Mouse (Mus musculus) midbrain, embryonic 13.5 days (tissue): ENCODE measurements around the gene Gcnt7. TPM values are rescaled to one million over a fixed set of nuclear protein-coding genes. Genes with fewer than 3 reads are reported as not detected.

ENCODE experiments used
- ATAC-seq: fragments of 200-750 bp; cut with Nextera tagmentation; 2 replicates; pipeline ENCODE4 v1.8.0; 2017; ENCODE audit warnings: mild to moderate bottlenecking, moderate TSS enrichment, moderate library complexity
- H3K27ac ChIP-seq: fragments of 300-500 bp; sonication (generic); 2 replicates; pipeline ENCODE4 v1.5.1; 2015; ENCODE audit warnings: inconsistent platforms, mild to moderate bottlenecking, moderate library complexity
- H3K27me3 ChIP-seq: fragments of 300-500 bp; sonication (generic); 2 replicates; pipeline ENCODE4 v1.6.1; 2015; ENCODE audit warnings: mild to moderate bottlenecking, inconsistent platforms
- H3K36me3 ChIP-seq: fragments of 300-500 bp; sonication (generic); 2 replicates; pipeline ENCODE4 v1.6.1; 2015; ENCODE audit warnings: mild to moderate bottlenecking, inconsistent platforms
- H3K4me1 ChIP-seq: fragments of 300-500 bp; sonication (generic); replicated peaks from 2 replicates; pipeline ENCODE4 v1.6.1; 2015; ENCODE audit warnings: inconsistent platforms
- H3K4me2 ChIP-seq: fragments of 300-500 bp; sonication (generic); replicated peaks from 2 replicates; pipeline ENCODE4 v1.6.1; 2015; ENCODE audit warnings: moderate library complexity, mild to moderate bottlenecking, inconsistent platforms
- H3K4me3 ChIP-seq: fragments of 300-500 bp; sonication (generic); replicated peaks from 2 replicates; pipeline ENCODE4 v1.5.1; 2015; ENCODE audit warnings: mild to moderate bottlenecking, inconsistent platforms
- H3K9ac ChIP-seq: fragments of 300-500 bp; sonication (generic); replicated peaks from 2 replicates; pipeline ENCODE4 v1.6.1; 2015; ENCODE audit warnings: mild to moderate bottlenecking, inconsistent platforms
- H3K9me3 ChIP-seq: fragments of 300-500 bp; sonication (generic); 2 replicates; pipeline ENCODE4 v1.6.1; 2016; ENCODE audit warnings: mild to moderate bottlenecking, inconsistent platforms
- WGBS: fragments of 180-500 bp; shearing (Covaris S2); methylation state at CpG from one replicate; pipeline ENCODE4 v1.1.7; 2015; 5-methylcytosine and 5-hydroxymethylcytosine counted together
- polyA plus RNA-seq: library from polyadenylated mRNA; unstranded; fragments of >200 nt; fragmentation: Nextera tagmentation; extraction: Ambion mirVana; gene quantifications from 2 replicates; pipeline ENCODE4 v1.2.1, GENCODE M21; 2015

Gcnt7 gene
- polyA plus RNA-seq, 1 experiment from 2014 or later: 2.3 TPM

DNA sequence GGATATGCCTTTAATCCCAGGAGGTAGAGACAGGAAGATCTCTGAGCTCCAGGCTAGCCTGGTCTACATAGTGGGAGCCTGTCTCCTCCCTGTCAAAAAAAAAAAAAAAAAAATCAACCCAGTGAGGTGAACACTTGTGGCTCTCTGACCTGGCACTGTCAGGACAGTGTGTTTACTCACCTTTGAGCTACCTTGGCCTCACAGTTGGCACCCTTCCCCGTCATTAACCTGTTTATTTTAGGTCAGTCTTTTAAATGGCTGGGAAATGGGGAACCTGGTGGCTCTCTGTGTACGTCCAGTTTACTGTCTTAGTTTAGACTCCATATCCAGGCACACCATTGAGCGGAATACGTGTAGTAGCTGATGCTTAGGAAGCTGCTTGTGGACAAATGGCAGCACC, 6.4 kb downstream of the Gcnt7 start:
- Histone ChIP-seq H3K9ac (no peak overlapping the region), H3K27me3 (no peaks in the 10 kb centered on the region), H3K4me3 (no peak overlapping the region), H3K27ac (no peak overlapping the region), H3K9me3 (no peaks in the 10 kb centered on the region), H3K36me3 (peaks cover 91% of the 10 kb centered on the region), H3K4me1 (no peaks in the 10 kb centered on the region), H3K4me2 (no peak overlapping the region)
- ATAC-seq: no peak
- WGBS: 99% methylated on average over 4 of the region's 4 CpGs

- ATAC-seq: no peak
- Histone ChIP-seq H3K4me3 (no peak overlapping the region), H3K4me1 (no peaks in the 10 kb centered on the region), H3K9ac (no peak overlapping the region), H3K36me3 (peaks cover 91% of the 10 kb centered on the region), H3K27ac (no peak overlapping the region), H3K27me3 (no peaks in the 10 kb centered on the region), H3K4me2 (no peak overlapping the region), H3K9me3 (no peaks in the 10 kb centered on the region)
- 100% methylated on average over 6 of the region's 6 CpGs for WGBS
These were observed 7.8 kb downstream of the Gcnt7 start for GRCm38 (mm10) chr2:172450640-172451039.

DNA sequence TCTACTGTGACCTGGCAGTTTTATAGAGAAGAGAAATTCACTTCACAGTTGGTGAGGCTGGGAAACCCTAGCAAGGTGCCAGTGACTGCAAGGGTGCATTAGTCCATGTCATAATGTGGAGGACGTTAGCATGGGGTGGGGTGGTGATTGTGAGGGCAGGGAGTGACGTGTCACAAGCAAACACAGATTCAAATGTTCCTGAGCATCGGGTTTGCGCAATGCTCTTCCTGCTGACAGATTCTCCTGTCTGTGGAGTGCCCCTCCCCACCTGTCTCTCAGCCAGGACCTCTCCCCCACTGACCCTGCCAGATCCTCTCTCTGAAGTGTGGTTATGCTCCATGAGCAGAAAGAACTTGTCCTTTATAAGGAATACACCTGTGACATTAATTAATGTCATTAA, 10.1 kb downstream of the Gcnt7 start:
- no peaks in the 10 kb centered on the region for H3K9me3 ChIP-seq
- H3K36me3 ChIP-seq: peaks cover 91% of the 10 kb centered on the region
- no peak overlapping the region for H3K4me2 ChIP-seq
- H3K9ac ChIP-seq: no peak overlapping the region
- H3K4me1 ChIP-seq: no peaks in the 10 kb centered on the region
- H3K4me3 ChIP-seq: no peak overlapping the region
- H3K27me3 ChIP-seq: no peaks in the 10 kb centered on the region
- ATAC-seq: no peak
- WGBS: 90% methylated on average over 4 of the region's 4 CpGs
- H3K27ac ChIP-seq: no peak overlapping the region

GRCm38 (mm10) chr2:172447317-172447716, 11.1 kb downstream of the Gcnt7 start:
- no peak overlapping the region for H3K27ac ChIP-seq
- 93% methylated on average over 6 of the region's 6 CpGs for WGBS
- H3K36me3 ChIP-seq: peaks cover 81% of the 10 kb centered on the region
- no peak overlapping the region for H3K4me3 ChIP-seq
- H3K9me3 ChIP-seq: no peaks in the 10 kb centered on the region
- no peak overlapping the region for H3K4me2 ChIP-seq
- ATAC-seq: no peak
- peaks cover 3% of the 10 kb centered on the region; the same call in 1 of the 2 replicates for H3K4me1 ChIP-seq
- H3K9ac ChIP-seq: no peak overlapping the region
- no peaks in the 10 kb centered on the region for H3K27me3 ChIP-seq

DNA sequence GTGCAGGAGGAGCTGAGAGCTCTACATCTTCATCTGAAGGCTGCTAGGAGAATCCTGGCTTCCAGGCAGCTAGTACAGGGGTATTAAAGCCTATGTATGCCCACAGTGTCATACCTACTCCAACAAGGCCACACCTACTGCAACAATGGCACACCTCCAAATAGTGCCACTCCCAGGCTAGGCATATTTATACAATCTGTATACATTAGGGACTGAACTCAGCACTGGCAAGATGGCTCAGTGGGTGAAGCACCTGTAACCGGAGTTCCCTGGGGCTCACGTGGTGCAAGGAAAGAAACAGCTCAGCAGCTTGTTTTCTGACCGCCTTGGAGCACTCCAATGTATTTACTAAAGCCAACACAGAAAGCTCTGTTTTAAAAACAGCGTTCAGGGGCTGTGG, 12.8 kb downstream of the Gcnt7 start:
- peaks cover 64% of the 10 kb centered on the region for H3K36me3 ChIP-seq
- no peaks in the 10 kb centered on the region for H3K27me3 ChIP-seq
- H3K27ac ChIP-seq: no peak overlapping the region
- no peak overlapping the region for H3K9ac ChIP-seq
- 93% methylated on average over 4 of the region's 4 CpGs for WGBS
- no peak overlapping the region for H3K4me3 ChIP-seq
- ATAC-seq: no peak
- H3K9me3 ChIP-seq: no peaks in the 10 kb centered on the region
- H3K4me2 ChIP-seq: no peak overlapping the region
- H3K4me1 ChIP-seq: peaks cover 19% of the 10 kb centered on the region

GRCm38 (mm10) chr2:172441176-172441575, 17.2 kb downstream of the Gcnt7 start:
- H3K9ac ChIP-seq: peak overlapping the region; percentile 79
- no peaks in the 10 kb centered on the region for H3K9me3 ChIP-seq
- H3K4me2 ChIP-seq: peak overlapping the region; percentile 97
- no peaks in the 10 kb centered on the region for H3K27me3 ChIP-seq
- 33% methylated on average over 6 of the region's 6 CpGs for WGBS
- H3K27ac ChIP-seq: no peak overlapping the region
- peak overlapping the region; percentile 90 for H3K4me3 ChIP-seq
- H3K4me1 ChIP-seq: peaks cover 25% of the 10 kb centered on the region
- peaks cover 19% of the 10 kb centered on the region for H3K36me3 ChIP-seq
- ATAC-seq: no peak

GRCm38 (mm10) chr2:172440640-172441005, 17.8 kb downstream of the Gcnt7 start:
- H3K27ac ChIP-seq: no peak overlapping the region
- no peaks in the 10 kb centered on the region for H3K9me3 ChIP-seq
- H3K4me3 ChIP-seq: peak overlapping the region; percentile 90
- H3K36me3 ChIP-seq: peaks cover 14% of the 10 kb centered on the region
- peak overlapping the region; percentile 97 for H3K4me2 ChIP-seq
- peaks cover 25% of the 10 kb centered on the region for H3K4me1 ChIP-seq
- H3K27me3 ChIP-seq: no peaks in the 10 kb centered on the region
- peak; percentile 81 for ATAC-seq
- peak overlapping the region; percentile 79 for H3K9ac ChIP-seq
- under 1% methylated on average over 21 of the region's 21 CpGs for whole genome bisulfite sequencing

GRCm38 (mm10) chr2:172439843-172440639, 18.4 kb downstream of the Gcnt7 start, which contains the start of gene Rtf2:
Rtf2 (plus strand) TSS chr2:172440556.
- H3K4me2 ChIP-seq: peak within 1 kb of the TSS; percentile 97
- no peaks in the 10 kb centered on the region for H3K9me3 ChIP-seq
- 2% methylated on average over 35 of the region's 35 CpGs for WGBS
- peaks cover 8% of the 10 kb centered on the region for H3K36me3 ChIP-seq
- H3K9ac ChIP-seq: peak within 1 kb of the TSS; percentile 79
- peak within 1 kb of the TSS; percentile 59 for H3K27ac ChIP-seq
- H3K27me3 ChIP-seq: no peaks in the 10 kb centered on the region
- H3K4me3 ChIP-seq: peak within 1 kb of the TSS; percentile 90
- peak; percentile 98 for ATAC-seq
- peaks cover 25% of the 10 kb centered on the region for H3K4me1 ChIP-seq

GRCm38 (mm10) chr2:172437371-172437952, 20.9 kb downstream of the Gcnt7 start:
- no peak overlapping the region for H3K9ac ChIP-seq
- ATAC-seq: no peak
- H3K36me3 ChIP-seq: no peaks in the 10 kb centered on the region

DNA sequence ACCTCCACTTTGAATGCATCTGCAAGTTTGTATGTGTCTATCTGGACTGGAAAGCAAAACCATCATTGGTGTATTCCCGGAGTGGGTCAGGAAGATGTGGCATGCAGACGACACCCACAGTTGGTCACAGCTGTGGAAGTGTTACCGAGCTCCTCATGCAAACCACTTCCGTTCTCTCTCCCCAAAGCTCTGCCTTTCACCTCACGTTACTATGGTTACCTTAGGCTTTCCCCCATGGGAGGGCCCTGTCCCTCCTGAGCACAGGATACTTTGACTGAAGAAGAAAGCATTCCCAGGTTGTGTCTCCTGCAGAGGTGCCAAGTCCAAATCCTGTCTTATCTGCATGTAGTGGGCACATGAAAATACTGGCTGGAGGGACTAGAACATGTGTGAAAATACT, 24.6 kb downstream of the Gcnt7 start:
- Histone ChIP-seq H3K27ac (no peak overlapping the region), H3K4me3 (no peak overlapping the region), H3K9ac (no peak overlapping the region), H3K36me3 (no peaks in the 10 kb centered on the region), H3K4me1 (no peaks in the 10 kb centered on the region), H3K9me3 (no peaks in the 10 kb centered on the region), H3K27me3 (no peaks in the 10 kb centered on the region), H3K4me2 (no peak overlapping the region)
- no peak for ATAC-seq
- WGBS: 61% methylated on average over 5 of the region's 5 CpGs

More at GRCm38 (mm10) chr2:172437371-172437952, 20.9 kb downstream of the Gcnt7 start:
- Histone ChIP-seq H3K4me3 (no peak overlapping the region), H3K27ac (no peak overlapping the region), H3K4me2 (no peak overlapping the region), H3K9me3 (no peaks in the 10 kb centered on the region), H3K27me3 (no peaks in the 10 kb centered on the region), H3K4me1 (peaks cover 22% of the 10 kb centered on the region)
- WGBS: 78% methylated on average over 16 of the region's 16 CpGs

DNA sequence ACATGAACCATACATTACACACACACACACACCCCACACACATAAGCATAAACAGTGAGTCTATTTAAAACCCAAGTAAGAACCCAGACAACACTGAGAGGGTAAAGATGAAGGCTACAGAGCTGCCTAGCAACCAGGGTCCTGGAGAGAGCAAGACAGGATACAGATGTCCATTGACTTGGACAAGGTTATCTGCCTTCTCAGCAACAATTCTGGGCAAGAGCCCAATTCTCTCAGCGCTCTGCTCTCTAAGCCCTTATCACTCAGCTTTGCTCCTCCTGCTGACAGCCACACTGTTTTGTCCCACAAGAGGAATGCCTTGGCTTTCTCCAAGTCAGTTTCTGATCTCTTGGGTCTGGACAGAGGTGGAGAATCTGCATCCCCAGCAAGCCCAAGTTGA, 27.8 kb downstream of the Gcnt7 start:
- H3K9me3 ChIP-seq: no peaks in the 10 kb centered on the region
- H3K4me2 ChIP-seq: no peak overlapping the region
- no peaks in the 10 kb centered on the region for H3K27me3 ChIP-seq
- no peaks in the 10 kb centered on the region for H3K4me1 ChIP-seq
- H3K27ac ChIP-seq: no peak overlapping the region
- no peaks in the 10 kb centered on the region for H3K36me3 ChIP-seq
- 81% methylated on average over 1 of the region's 1 CpGs for WGBS
- H3K4me3 ChIP-seq: no peak overlapping the region
- no peak for ATAC-seq
- H3K9ac ChIP-seq: no peak overlapping the region

DNA sequence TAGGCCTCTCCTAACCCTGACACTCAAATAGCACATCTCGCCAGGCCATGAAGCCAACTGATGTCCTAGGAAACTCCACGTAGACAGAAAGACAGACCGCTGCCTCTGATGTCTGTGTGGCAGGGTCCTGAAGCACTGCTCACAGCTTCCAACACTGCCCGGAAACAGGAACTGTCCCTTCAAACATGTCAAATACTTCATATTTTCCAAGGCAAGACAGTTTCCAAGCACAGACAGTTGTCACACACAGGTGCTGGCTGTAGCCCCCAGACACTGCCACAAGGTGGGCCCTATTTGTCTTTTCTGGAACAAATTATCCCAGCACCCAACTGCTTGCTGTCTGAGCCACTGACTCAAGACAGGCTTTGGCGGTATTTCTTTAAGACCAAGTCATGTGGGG, 40.2 kb downstream of the Gcnt7 start:
- no peak overlapping the region for H3K4me2 ChIP-seq
- no peak overlapping the region for H3K4me3 ChIP-seq
- H3K27ac ChIP-seq: no peak overlapping the region
- H3K27me3 ChIP-seq: no peaks in the 10 kb centered on the region
- no peaks in the 10 kb centered on the region for H3K9me3 ChIP-seq
- 89% methylated on average over 5 of the region's 5 CpGs for WGBS
- no peaks in the 10 kb centered on the region for H3K36me3 ChIP-seq
- ATAC-seq: no peak
- H3K9ac ChIP-seq: no peak overlapping the region
- 0 out of 2 replicates have a peak, but pooled peaks cover 2% of the 10 kb centered on the region for H3K4me1 ChIP-seq
